Mouse (Mus musculus) gastrocnemius, postnatal 4 days (tissue): Measurements from ENCODE around the gene Capzb. TPM values are rescaled to one million over a fixed set of nuclear protein-coding genes. Genes with fewer than 3 reads are reported as not detected.

Source experiments
- DNase-seq, 2 experiments: peaks; one replicate each; pipeline ENCODE4 v3.0.0; 2021 to 2022; ENCODE audit warnings: low spot score in 2 of 2, mixed read lengths in 2 of 2
- total RNA-seq, 2 experiments: library from RNA; stranded (reverse); gene quantifications; 2 replicates each; pipeline ENCODE4 v1.2.3; 2021

Gene Capzb
- total RNA-seq, 2 experiments from 2014 or later: 445 to 463 TPM

DNA sequence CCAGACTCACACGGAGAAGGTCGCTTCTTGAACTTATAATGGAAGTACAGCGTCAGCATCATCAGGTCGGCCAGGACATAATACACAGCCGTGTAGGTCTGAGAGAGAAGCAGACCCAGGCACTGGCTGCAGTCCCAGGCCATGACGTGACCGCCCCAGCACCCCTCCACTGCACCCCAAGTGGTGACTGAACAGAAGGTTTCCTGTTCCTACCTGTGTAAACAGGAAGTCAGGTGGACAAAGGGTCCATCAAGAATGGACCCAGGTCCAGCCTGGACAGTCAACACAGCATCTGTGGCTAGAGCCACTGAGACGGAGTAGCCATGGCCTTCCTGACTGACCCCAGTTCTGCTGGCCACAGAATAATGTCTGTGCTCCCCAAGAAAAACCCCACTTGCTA lies 109.1 kb downstream of the Capzb start:
- DNase-seq: no peak

DNA sequence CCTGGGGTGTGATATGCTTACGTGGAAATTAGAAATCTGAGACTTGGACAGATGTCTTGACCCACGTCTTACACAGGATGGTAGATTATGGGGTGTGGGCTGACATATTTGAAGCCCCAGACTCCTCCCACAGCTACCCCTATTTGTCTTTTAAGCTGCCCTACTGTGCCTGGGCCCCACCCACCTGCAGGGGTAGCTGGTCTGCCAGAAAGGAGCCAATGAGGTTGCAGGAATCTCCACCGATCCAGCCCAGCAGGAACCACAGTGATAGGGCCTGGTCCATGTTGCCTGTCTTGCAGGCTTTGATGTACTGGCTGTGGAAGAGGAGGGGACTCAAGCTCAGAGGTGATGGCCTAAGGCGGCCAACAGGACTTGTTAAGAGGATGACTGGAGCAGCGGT lies 109.5 kb downstream of the Capzb start:
- no peak for DNase-seq

DNA sequence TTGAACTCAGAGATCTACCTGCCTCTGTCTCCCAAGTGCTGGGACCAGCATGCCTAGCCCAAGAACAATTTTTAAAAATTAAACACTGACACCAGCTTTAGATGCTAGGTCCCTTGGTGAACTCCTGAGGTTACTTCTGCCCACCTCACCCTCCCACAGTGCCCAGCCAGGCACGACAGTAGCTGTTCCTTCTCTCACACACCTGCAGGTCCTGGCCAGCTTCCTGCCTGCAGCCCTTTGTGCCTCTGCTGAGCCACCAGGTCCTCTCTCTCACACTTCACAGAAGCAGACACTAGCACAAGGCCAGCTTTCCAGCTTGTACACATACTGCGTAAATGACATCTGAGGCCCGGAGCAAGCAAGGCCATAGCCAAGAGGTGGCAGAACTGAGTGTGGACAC lies 112.8 kb downstream of the Capzb start:
- DNase-seq: no peak

DNA sequence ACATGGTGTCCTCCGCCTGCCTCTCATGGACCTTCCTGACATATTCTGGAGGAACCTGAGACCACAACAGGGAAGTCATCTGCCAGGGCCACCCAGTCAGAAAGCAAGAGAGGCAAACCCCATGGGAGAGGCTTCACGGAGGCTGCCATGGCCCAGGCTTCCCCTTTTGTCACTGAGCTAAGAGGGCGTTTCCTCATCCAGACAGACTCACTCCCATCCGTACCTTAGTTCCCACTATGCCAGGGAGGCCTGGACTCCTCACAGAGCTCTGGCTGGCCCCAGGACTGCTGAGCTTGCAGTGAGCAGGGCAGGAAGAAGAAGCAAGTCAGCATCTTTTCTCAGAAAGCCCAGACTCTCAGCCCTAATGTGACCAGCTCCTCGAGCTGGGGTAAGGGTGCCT lies 115.2 kb downstream of the Capzb start:
- DNase-seq: no peak

DNA sequence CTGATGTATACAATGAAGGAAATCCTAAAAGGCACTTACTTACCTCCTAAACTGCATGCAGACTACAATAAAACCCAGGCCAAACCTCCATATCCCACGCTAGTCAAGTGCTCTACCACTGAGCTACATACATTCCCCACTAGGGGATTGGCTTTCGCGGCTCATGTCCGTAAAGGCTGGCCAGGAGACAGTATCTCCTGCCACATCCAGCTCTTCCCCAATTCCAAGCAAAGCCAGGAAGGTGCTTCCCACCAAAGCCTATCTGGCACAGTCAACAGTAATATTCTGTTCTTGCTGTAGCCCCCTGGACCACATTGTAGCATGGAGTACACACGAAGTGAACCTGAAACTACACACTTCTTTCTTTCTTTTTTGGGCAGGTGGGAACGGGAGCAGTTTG lies 117.0 kb downstream of the Capzb start:
- no peak for DNase-seq

DNA sequence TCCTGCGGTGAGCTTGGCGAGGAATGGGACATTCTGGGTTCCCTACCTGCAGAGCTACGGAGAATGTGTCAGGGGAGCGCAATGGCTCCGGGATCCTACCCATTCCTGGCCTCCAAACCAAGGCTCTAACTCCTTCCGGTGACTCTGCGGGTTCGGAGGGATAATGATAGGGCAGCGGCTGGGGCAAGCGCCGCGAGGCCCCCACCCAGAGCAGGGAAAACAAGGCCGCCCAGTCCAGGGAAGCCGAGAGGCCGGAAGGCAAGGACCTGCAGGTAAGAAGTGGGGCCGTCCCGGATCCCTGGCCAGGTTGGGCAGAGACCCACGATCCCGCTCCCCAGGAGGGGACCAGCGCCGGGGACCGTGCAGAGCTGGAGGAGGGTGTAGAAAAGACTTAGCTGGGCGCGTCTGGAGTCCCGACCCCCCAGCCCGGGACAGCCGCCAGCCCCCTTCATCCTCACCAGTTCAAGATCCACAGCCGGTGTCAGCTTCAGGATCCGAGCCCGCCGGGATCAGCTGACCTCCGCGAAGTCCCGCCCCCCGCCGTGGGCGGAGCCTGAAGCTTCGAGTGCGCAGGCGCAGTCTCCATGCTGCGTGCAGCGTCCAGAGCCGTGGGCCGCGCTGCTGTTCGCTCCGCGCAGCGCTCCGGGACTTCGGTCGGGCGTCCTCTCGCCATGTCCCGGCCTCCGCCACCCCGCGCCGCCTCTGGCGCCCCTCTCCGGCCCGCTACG lies 117.6 kb downstream of the Capzb start, which contains the start of the genes Pqlc2 and Akr7a5:
Gene Pqlc2 (minus strand): TSS at position 538 of the 728 bp plus-strand sequence.
Gene Akr7a5 (plus strand): TSS at position 574 of the 728 bp plus-strand sequence.
- DNase-seq: peak; percentile 98 to 99

DNA sequence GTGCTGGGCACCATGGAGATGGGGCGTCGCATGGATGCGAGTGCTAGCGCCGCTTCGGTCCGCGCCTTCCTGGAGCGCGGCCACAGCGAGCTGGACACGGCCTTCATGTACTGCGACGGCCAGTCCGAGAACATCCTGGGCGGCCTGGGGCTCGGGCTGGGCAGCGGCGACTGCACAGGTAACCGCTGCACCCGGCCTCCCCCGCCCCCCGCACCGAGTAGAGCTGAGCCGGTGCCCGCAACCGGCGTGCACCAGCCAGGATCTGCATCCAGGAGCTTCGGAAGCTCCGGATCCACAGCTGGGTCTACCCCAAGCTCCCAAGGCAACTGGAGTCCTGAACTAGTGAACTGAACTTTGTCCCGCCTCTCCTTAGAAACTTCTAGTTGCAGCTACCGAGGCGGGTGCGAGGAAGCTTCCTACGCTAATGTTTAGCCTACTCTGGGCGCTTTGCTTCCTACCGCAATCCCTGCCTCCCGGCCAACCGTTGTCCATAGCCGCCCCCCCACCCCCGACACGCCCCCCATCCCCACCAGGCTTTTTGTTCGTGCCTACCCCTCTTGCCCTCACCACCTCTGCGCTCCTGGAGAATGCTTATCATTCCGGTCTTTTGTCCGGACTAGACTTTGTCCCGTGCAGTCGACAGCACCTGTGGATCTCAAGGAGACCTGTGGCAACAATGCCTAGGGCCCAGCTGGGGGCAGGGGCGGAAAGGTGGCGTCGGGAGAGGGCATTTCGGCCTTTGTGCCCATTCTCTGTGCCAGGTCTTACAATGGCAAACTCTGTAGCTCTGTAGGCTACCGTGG lies 118.4 kb downstream of the Capzb start:
- no peak for DNase-seq

DNA sequence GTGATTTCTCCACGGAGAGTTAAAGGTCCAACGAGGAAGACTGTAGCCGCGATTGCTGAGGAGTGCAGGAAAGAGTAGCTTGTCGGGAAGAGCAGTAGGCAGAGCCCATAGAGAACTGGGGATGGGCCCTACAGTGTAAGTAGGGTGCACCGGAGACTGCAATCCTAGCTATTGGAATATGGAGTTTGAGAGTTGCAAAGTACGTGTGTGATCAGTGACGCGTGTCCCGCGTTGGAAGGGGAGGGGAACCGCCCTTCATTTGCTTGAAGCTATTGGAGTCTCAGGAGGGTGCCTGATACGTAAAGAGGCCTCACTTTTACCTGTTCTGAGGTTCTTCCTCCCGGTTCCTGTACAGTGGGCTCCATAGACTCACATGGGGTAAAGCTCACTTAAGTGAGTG lies 119.0 kb downstream of the Capzb start:
- no peak for DNase-seq

DNA sequence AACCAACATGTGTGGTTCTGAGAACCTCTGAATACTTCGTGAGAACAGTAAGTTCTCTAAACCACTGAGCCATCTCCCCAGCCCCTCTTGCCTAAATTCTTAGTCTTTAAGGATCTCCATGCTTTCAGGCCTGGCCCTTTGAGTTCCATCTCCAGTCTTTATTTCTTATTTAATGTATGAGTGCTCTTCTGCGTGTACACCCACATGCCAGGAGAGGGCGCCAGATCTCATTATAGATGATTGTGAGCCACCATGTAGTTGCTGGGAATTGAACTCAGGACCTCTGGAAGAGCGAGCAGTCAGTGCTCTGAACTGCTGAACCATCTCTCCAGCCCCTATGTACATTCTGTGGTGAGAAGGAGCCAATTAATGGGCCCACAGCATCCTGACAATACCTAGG lies 119.9 kb downstream of the Capzb start:
- DNase-seq: no peak

DNA sequence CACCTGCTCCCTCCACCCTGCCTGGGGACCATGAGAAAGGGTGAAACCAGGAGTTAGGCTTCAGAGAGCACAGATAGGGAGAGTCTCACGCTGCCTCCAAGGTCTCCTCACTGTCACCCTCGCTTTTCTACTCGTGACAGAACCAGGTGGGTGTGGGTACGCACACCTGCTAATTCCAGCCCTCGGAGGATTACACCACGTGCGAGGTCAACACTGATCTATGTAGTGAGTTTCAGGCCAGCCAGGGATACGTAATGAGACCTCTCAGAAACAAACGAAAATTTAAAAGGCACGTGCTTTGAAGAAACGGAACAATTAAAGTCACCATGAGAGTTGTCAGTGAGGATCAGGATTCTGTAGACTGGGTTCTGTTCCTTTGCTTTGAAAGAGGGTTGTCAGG lies 125.8 kb downstream of the Capzb start:
- DNase-seq: no peak

DNA sequence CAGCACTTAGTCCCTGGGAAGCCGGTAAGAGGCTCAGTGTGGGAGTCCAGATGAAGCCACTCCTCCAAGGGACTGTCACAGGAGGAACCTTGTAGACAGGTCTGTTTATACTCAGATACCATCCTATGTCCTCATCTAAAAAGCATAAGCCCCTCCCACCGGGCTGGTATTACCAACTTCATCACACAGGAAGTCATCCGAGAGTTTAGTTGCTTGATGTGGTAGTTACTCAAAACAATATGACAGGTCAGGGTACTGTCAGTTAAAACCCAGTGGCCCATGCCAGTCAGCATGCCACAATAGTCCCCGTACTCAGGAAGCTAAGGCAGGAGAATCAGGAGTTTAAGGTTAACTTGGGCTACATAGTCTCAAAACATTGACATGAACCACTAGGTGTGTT lies 127.0 kb downstream of the Capzb start:
- no peak for DNase-seq

DNA sequence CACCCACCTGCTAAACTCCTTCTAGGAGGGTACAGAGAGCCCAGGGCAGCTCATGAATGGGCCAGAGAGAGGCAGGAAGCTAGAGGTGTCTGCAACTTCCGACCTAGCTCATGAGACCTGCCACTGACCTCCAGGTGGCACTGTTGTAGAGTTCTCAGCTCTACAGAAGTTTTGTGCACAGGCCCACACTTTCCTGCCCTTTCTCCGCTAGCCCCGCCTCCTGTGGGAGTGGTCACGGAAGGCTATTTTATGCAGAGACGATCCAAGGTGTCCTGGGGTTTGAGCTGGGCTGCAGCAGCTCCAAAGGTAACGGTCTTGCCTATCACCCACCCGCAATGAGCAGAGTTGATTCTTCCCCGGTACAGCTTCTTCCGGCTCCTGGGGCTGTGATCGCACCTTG lies 137.9 kb downstream of the Capzb start:
- peak in 1 of 2 experiments; percentile 72 for DNase-seq

DNA sequence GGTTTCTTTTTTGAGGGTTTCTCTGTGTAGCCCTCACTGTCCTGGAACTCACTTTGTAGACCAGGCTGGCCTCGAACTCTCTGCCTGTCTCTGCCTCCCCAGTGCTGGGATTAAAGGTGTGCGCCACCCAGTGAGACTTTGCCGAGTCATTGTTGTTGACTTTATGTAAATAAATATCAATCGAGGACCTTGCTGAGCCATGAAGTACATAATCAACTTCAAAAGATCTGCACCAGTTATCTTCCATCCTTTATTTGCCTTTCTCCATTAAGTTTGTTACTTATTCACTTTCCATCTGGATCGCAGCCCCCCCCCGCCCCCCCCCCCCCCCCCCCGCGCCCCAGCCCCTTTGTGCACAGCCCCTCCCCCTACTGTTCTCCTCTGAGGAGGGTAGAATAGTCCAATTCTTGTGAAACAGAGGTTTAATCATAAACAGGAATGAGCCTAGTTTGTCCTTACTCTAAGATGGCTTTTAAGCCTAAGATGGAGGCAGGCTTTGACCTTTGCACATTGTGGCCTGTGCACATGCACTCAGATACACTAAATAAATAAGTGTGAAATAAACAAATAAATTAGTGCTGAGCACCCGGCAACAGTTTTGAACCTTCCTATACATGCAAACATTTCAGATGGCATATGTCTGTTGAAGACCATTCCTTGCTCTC lies 142.1 kb downstream of the Capzb start:
- DNase-seq: no peak

DNA sequence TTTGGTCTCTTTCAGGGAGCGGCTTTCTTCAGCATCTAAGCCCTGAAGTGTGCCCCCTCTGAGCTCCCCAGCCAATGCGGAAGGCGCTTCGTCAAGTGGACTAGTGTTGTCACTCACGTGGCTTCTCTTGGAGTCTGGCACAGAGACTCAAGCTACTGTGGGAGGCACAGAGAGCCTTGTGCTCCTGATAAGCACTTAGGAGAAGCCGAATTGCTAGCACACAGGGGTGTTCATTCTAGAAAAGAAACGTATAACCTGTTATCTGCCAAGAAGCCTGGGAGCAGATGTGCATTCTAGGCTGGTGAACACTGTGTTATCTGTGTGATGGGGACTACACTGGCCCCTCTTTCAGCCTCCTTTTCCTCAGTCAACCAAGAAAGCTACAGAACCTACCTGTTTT lies 142.8 kb downstream of the Capzb start:
- no peak for DNase-seq

DNA sequence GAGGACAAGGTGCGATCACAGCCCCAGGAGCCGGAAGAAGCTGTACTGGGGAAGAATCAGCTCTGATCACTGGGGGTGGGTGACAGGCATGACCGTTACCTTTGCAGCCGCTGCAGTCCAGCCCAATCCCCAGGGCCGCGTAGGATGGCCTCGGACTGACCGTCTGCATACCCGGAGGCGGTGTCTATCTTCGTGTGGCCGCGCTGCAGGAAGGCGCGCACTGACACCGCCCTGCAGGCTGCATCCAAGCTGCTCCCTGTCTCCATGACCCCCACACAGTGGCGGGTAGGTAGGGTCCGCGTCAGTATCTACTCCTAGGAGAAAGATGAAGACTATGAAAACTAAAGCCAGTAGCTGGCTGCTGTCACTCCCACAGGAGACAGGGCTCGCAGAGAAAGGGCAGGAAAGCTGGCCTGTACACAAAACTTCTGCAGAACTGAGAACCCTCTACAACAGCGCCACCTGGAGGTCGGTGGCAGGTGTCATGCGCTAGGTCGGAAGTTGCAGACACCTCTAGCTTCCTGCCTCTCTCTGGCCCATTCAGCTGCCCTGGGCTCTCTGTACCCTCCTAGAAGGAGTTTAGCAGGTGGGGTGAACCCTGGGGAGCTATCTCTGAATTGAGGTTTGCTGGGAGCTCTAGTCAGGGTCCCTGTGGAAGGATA lies 144.3 kb downstream of the Capzb start:
- DNase-seq: peak; percentile 53 to 80

DNA sequence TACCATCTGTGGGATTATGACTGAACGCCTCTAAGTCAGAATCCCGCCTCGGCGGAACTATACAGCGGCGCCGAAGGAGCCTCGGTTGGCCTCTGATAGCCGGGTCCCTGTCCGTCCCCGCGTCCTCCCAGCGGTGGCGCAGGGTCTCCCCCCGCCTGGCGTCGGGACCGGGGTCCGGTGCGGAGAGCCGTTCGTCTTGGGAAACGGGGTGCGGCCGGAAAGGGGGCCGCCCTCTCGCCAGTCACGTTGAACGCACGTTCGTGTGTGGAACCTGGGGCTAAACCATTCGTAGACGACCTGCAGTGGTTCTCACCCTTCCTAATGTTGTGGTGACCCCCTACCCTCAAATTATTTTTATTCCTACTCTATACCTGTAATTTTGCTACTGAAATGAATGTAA lies 145.4 kb downstream of the Capzb start:
- DNase-seq: no peak

DNA sequence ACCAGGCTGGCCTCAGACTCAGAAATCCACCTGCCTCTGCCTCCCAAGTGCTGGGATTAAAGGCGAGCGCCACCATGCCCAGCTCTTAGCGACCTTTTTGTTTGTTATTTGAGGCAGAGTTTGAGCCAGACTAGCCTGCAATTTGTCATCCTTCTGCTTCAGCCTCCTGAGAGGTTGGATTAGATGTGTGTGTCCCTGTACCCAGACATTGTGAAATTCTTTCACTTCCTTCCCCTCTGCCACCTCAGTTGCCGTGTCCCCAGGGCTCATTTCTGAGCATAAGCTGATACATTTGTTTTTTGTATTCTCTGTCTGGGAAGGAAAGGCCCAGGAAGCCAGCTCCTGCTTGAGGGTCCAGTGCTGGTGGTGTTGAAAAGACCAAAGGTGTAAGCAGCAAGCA lies 148.1 kb downstream of the Capzb start:
- DNase-seq: no peak
